Mouse (Mus musculus) lung, embryonic 16.5 days (tissue): Measurements from ENCODE around the gene Pdf. TPM values are rescaled to one million over a fixed set of nuclear protein-coding genes. Genes with fewer than 3 reads are reported as not detected.

Experiments
- microRNA-seq: library from miRNA; unstranded; fragments of <30 nt; microRNA quantifications from one replicate; pipeline ENCODE4, GENCODE M21; 2016
- polyA plus RNA-seq: library from polyadenylated mRNA; unstranded; fragments of >200 nt; fragmentation: Nextera tagmentation; extraction: Ambion mirVana; gene quantifications from 2 replicates; pipeline ENCODE4 v1.2.1, GENCODE M21; 2015

The Pdf gene
- polyA plus RNA-seq, 1 experiment from 2014 or later: 35.5 TPM

Small RNA genes lying within 50 kb of the gene (microRNA-seq; reads per million reads assigned to microRNA genes)
- 0.99 reads per million for gene Mir7075

Other genes starting within 250 kb of the Pdf start
- gene Has3, start 178.4 kb downstream of the Pdf start, polyA plus RNA-seq: 0.23 and 0.24 TPM in 2 replicates
- 54.4 and 59.7 TPM in 2 replicates for gene Utp4, start 155.0 kb downstream of the Pdf start, polyA plus RNA-seq
- gene Sntb2, start 112.9 kb downstream of the Pdf start, polyA plus RNA-seq: 15.0 and 15.7 TPM in 2 replicates
- 65.3 and 68.9 TPM in 2 replicates for gene Vps4a, start 17.4 kb downstream of the Pdf start, polyA plus RNA-seq
- 28.6 and 29.6 TPM in 2 replicates for gene Cog8, start 8.1 kb upstream of the Pdf start, polyA plus RNA-seq
- gene Nip7, start 8.3 kb upstream of the Pdf start, polyA plus RNA-seq: 68.6 and 75.3 TPM in 2 replicates
- 1.7 and 1.9 TPM in 2 replicates for gene Tmed6, start 17.0 kb upstream of the Pdf start, polyA plus RNA-seq
- 16.8 and 18.4 TPM in 2 replicates for gene Terf2, start 47.9 kb upstream of the Pdf start, polyA plus RNA-seq
- 76.5 and 84.0 TPM in 2 replicates for gene Cyb5b, start 102.0 kb upstream of the Pdf start, polyA plus RNA-seq
- gene Nfat5, start 244.9 kb upstream of the Pdf start, polyA plus RNA-seq: 11.1 and 13.3 TPM in 2 replicates